Mouse (Mus musculus): ENCODE results near the gene Ddx17. TPM values are rescaled to one million over a fixed set of nuclear protein-coding genes. Genes with fewer than 3 reads are reported as not detected.

Gene Ddx17
- polyA plus RNA-seq, 1 experiment, result 721 TPM

DNA sequence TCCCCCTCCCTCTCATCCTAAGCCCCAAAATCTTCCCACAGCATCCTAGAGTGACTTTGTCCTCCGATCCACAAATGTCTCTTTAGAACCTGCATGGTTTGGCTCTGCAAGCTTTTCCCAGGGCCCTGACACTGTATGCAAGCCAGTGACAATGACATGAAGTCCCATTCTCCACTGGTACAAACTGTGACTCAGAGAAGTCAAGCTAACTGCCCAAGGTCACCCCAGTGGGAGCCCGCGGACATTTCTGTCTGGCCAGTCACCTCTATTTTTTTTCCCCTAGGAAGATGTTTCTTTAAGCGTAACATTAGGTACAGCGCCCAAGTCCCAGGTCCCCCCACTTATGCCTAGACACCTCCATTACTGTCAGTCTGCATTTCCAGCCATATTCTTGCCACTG is 43.1 kb downstream of the Ddx17 start:
- TF ChIP-seq POLR2A (IDR thresholded peaks at IDR 0.05; ENCODE audit: borderline replicate concordance, extremely low read depth, insufficient read depth, insufficient read length, poor library complexity, severe bottlenecking) (no peak), CTCF (IDR thresholded peaks at IDR 0.05; ENCODE audit: borderline replicate concordance, extremely low read depth, insufficient read depth, insufficient read length) (no peak)
- no peak for DNase-seq (ENCODE audit: low read depth)

DNA sequence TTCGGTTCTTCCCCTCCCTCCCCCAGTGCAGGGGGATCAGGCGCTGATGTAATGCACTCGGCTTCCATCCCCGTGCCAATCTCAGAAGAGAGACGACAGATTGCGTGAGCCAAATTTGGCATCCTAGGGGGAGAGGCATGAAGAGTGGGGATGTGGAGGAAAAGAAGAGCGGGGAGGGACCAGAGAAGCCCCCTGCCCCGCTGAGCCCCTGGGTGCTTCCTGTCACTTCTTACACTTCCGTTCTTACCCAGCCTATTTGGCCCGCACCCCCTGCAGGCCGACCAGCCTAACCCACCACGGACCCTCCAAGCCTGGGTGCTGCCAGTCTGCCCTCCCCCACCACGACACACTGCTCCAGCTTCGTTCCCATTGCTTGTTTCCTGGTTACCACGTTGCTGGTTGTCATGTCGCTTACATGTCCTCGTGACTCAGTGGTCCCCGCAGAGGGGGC is 43.6 kb downstream of the Ddx17 start:
- DNase-seq (ENCODE audit: low read depth), result peak; percentile 61
- TF ChIP-seq CTCF (IDR thresholded peaks at IDR 0.05; ENCODE audit: borderline replicate concordance, extremely low read depth, insufficient read depth, insufficient read length) (no peak), POLR2A (IDR thresholded peaks at IDR 0.05; ENCODE audit: borderline replicate concordance, extremely low read depth, insufficient read depth, insufficient read length, poor library complexity, severe bottlenecking) (no peak)

DNA sequence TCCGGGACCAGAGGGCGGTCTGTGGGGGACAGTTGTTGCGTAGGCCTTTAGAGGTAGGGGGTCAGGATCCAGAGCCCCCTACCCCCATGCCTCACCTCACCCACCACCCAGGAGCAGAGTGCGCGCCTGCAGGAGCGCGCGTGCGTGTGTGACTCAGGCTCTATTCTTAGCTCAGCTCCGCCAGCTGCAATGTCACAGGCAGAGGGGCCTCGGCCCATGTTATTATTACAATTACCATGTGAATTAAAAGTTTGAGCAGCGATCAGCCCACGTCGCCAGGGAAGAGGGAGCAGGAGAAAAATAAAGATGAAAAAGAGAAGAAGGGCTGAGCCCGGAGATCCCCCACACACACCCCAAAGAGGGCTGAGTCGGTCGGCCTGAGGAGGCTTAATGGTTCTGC is 46.4 kb downstream of the Ddx17 start:
- TF ChIP-seq CTCF (IDR thresholded peaks at IDR 0.05; ENCODE audit: borderline replicate concordance, extremely low read depth, insufficient read depth, insufficient read length) (no peak), POLR2A (IDR thresholded peaks at IDR 0.05; ENCODE audit: borderline replicate concordance, extremely low read depth, insufficient read depth, insufficient read length, poor library complexity, severe bottlenecking) (no peak)
- DNase-seq (ENCODE audit: low read depth), result peak; percentile 30

DNA sequence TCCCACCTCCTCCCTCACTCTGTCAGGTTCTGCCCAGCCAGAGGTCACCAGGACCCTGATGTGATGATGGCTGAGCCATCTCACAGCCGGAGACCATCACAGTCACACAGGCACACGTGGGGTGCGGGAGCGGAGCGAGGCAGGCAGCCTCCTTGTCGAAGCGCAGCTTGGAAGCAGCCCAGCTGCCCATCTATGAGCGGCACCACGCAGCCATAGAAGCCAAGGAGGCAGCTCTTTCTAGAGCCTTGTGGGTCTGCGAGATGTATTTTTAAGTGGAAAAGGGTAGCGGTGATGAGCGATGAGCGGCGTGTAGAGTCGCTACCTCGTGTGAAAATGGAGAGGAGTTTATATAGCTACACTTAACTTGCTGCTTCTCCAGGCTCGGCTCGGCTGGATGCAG is 53.0 kb downstream of the Ddx17 start:
- TF ChIP-seq POLR2A (IDR thresholded peaks at IDR 0.05; ENCODE audit: borderline replicate concordance, extremely low read depth, insufficient read depth, insufficient read length, poor library complexity, severe bottlenecking), result no peak
- no peak for TF ChIP-seq CTCF (IDR thresholded peaks at IDR 0.05; ENCODE audit: borderline replicate concordance, extremely low read depth, insufficient read depth, insufficient read length)

DNA sequence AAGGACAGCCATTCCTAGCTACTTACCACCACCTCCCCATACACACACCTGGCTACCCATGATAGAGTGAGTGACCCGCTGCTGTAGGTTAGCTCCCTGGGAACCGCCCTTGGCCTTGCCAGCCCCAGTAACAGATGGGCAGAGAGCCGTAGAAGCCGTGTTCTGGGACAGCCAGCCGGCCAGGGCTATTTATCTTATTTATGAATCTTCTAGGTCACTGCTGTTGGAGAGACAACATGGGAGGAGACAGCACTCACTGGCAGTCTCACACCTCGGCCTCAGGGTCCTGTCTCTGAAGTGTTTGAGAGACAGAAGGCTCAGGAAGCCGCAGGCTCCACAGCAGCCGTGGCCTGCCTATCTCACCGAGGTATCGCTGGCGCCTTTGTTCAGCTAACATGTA is 57.1 kb downstream of the Ddx17 start:
- TF ChIP-seq CTCF (IDR thresholded peaks at IDR 0.05; ENCODE audit: borderline replicate concordance, extremely low read depth, insufficient read depth, insufficient read length) (no peak), POLR2A (IDR thresholded peaks at IDR 0.05; ENCODE audit: borderline replicate concordance, extremely low read depth, insufficient read depth, insufficient read length, poor library complexity, severe bottlenecking) (no peak)
- peak; percentile 26 for DNase-seq (ENCODE audit: low read depth)

More for the DNA sequence above, 53.0 kb downstream of the Ddx17 start:
- DNase-seq (ENCODE audit: low read depth), result peak; percentile 32

DNA sequence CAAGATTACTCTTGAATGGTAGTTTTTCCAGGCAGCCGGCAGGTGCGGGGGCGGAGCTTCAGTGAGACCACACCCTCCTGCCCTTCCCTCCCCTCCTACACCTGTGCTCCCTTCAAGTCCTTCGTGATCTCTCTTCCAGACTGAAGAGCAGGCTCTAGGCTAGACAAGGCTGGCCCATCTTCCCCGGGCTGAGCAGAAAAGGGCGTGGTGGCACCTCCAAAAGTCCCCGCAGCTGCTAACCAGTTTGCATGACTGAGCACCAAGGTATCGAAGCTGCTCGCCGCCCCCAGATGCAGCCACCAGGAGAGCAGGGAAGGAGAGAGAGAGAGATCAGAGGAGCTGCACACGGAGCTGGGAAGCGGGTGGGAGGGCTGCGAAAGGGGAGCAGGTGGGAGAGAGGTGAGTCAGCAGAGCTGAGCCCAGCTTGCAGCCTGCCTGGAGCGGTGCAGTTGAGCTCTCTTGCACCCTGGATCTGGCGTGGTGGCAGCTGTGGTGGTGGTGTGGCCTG is 65.3 kb downstream of the Ddx17 start:
- no peak for DNase-seq (ENCODE audit: low read depth)

More for the DNA sequence above, 65.3 kb downstream of the Ddx17 start:
- no peak for TF ChIP-seq CTCF (IDR thresholded peaks at IDR 0.05; ENCODE audit: borderline replicate concordance, extremely low read depth, insufficient read depth, insufficient read length)
- no peak for TF ChIP-seq POLR2A (IDR thresholded peaks at IDR 0.05; ENCODE audit: borderline replicate concordance, extremely low read depth, insufficient read depth, insufficient read length, poor library complexity, severe bottlenecking)

Other genes with a start within 250 kb of the Ddx17 start
- 98.9 and 153 TPM in 2 replicates for gene Pla2g6, start 218.4 kb downstream of the Ddx17 start, polyA plus RNA-seq (2012; rRNA removed)
- gene Maff, start 200.1 kb downstream of the Ddx17 start, polyA plus RNA-seq (2012; rRNA removed), result 1.8 and 2.6 TPM in 2 replicates
- 52.3 and 70.7 TPM in 2 replicates for gene Tmem184b, start 143.2 kb downstream of the Ddx17 start, polyA plus RNA-seq (2012; rRNA removed)
- gene Csnk1e, start 91.2 kb downstream of the Ddx17 start, polyA plus RNA-seq (2012; rRNA removed), result 403 and 452 TPM in 2 replicates
- 0.30 and 0.68 TPM in 2 replicates for gene Kcnj4, start 41.5 kb downstream of the Ddx17 start, polyA plus RNA-seq (2012; rRNA removed)
- gene Kdelr3, start 30.3 kb downstream of the Ddx17 start, polyA plus RNA-seq (2012; rRNA removed), result 8.7 and 11.3 TPM in 2 replicates
- 4.0 and 5.0 TPM in 2 replicates for gene Dmc1, start 58.4 kb upstream of the Ddx17 start, polyA plus RNA-seq (2012; rRNA removed)
- 33.7 and 33.9 TPM in 2 replicates for gene Fam227a, start 112.2 kb upstream of the Ddx17 start, polyA plus RNA-seq (2012; rRNA removed)
- gene Cby1, start 112.5 kb upstream of the Ddx17 start, polyA plus RNA-seq (2012; rRNA removed), result 29.4 and 31.5 TPM in 2 replicates
- gene Tomm22, start 124.1 kb upstream of the Ddx17 start, polyA plus RNA-seq (2012; rRNA removed), result 114 and 142 TPM in 2 replicates
- gene Josd1, start 141.2 kb upstream of the Ddx17 start, polyA plus RNA-seq (2012; rRNA removed), result 34.9 and 37.4 TPM in 2 replicates
- gene Gtpbp1, start 144.1 kb upstream of the Ddx17 start, polyA plus RNA-seq (2012; rRNA removed), result 41.2 and 61.0 TPM in 2 replicates
- gene Sun2, start 195.8 kb upstream of the Ddx17 start, polyA plus RNA-seq (2012; rRNA removed), result 46.5 and 47.9 TPM in 2 replicates
- gene Dnal4, start 231.1 kb upstream of the Ddx17 start, polyA plus RNA-seq (2012; rRNA removed), result 77.6 and 110 TPM in 2 replicates